Mouse (Mus musculus): ENCODE measurements around the gene Grin2d. TPM values are rescaled to one million over a fixed set of nuclear protein-coding genes. Genes with fewer than 3 reads are reported as not detected.

Grin2d gene
- total RNA-seq, 2 experiments from 2014 or later, result 21.2 to 22.3 TPM

GRCm38 (mm10) chr7:45793240-45793639 is 84.9 kb downstream of the Grin2d start:
- intact Hi-C loops (cut with DNase I), result no loop called here
- no peak for DNase-seq (ENCODE audit: low spot score in 2 of 2)

DNA sequence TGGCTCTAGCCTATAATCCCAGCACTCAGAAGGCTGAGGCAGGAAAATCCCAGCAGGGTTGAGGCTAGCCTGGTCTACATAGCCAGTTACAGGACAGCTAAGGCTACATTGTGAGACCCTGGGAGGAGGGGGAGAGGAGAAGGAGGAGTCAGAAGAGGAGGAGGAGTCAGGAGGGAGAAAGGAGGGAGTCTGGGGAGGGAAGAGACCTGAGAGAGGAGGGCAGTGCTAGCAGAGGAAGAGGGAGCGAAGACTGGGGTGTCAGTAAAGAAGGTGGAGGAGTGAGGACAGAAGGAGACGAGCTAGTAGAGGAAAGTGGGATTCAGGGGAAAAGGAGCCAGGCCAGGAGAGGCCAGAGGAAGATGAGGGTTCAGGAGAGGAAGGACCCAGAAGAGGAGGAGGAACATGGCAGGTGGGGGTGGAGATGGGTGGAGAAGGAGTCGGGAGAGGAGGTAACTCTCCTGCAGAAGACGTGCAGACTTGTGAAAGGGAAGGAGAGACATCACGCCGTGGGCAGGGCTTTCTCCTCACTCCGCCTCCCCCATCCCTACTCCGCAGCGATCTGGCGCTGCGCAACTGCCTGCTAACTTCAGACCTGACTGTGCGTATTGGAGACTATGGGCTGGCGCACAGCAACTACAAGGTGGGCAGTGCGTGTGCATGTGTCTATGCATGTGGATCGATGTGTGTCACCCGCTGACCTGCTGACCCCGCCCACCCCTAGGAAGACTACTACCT is 86.3 kb downstream of the Grin2d start:
- peak in 1 of 2 experiments; percentile 39 for DNase-seq (ENCODE audit: low spot score in 2 of 2)
- intact Hi-C loops (cut with DNase I), result no loop called here

DNA sequence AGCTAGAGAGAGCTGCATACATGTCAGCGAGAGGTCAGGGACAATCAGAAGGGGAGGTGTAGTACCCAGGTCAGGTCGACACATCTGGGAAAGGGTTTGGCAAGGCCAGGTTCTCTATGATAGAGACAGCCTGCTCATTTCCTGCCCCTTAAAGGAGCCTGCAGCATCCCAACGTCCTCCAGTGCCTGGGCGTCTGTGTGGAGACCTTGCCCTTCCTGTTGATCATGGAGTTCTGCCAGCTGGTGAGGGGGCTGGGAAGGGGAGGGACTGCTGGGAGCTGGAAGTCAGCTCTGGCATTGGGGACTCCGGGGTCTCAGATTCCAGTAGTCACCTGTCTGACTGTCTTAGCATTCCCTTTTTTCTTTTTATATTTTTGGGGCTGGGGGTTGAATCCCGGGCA is 87.5 kb downstream of the Grin2d start:
- no peak for DNase-seq (ENCODE audit: low spot score in 2 of 2)
- intact Hi-C loops (cut with DNase I), result no loop called here

GRCm38 (mm10) chr7:45787642-45788041 is 90.5 kb downstream of the Grin2d start:
- DNase-seq (ENCODE audit: low spot score in 2 of 2), result no peak
- intact Hi-C loops (cut with DNase I), result no loop called here

DNA sequence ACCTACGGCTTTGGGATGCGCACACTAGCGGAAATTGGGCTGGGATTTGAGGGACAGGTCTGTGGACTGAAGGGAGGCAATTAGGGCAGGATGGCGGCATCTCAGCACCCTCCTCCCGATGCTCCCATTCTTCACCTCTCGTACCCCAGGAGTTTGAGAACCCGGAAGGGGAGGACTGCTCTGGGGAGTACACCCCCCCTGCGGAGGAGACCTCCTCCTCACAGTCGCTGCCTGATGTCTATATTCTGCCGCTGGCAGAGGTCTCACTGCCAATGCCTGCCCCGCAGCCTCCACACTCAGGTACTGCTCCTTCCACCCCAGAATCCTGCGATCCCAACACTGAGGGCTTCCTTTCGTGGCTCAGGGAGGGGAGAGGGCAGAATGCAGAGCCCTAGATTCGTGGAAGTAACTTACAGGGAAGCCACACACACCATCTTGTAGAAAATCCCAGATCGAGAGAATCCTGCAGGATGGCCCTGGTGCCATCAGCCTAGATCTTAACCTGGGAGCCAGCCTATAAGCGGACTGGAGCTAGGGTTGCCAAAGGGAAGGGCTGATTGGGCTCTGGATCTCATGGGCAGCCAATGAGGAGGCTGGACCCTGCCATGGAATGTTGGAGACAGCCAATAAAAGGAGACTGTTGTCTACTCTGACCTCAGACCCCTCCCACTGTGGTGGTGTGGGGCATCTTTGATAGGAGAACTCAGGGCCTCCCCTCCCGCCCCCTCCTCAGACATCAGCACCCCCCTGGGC is 91.3 kb downstream of the Grin2d start:
- DNase-seq (ENCODE audit: low spot score in 2 of 2), result peak; percentile 70 to 85
- intact Hi-C loops (cut with DNase I), result no loop called here

GRCm38 (mm10) chr7:45786136-45786578 is 92.0 kb downstream of the Grin2d start:
- DNase-seq (ENCODE audit: low spot score in 2 of 2), result no peak
- intact Hi-C loops (cut with DNase I), result no loop called here

- intact Hi-C loops (cut with DNase I), result no loop called here
- DNase-seq (ENCODE audit: low spot score in 2 of 2), result no peak
Observed at GRCm38 (mm10) chr7:45785388-45786135, 92.6 kb downstream of the Grin2d start.

DNA sequence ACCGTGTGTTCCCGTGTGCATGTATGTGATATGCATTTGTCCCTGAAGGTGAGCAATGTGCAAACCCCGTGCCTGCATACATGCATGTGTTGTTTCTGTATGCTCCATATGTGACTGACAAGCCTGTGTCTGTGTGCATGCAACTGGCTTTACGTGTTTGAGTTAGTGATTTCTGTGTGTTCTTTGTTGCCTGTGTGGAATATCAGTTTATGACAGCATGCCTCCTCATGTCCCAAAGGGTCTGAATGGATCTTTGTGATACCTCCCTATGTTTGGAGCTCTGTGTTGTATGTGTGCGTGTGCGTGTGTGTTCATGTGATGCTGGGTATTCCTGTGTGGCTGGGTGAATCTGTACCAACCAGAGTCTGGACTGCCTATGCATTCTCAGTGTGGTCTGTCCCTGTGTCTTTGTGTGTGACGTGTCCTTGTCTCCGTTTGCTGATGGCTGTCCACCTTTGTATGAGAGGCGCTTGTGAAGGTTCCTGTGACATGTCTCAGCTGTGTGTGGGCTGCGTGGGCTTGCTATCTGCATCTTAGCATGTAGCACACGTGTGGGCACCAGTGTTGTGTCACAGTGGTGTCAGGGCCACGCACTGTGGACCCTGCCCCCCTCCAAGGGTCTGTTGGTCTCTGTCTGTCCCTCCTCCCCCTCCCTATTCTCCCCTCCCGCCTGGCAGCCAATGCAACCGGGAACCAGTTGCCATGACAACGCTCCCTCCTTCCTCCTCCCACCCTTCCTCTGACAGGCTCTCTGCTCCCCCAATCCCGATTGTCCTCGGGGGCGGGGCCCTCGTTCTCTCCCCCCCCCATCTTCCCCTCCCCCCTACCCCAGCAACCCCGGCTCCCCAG is 93.4 kb downstream of the Grin2d start, which contains the start of gene Sult2b1:
Gene Sult2b1 (minus strand): TSS at position 146 of the 849 bp plus-strand sequence.
- intact Hi-C loops (cut with DNase I), result no loop called here
- DNase-seq (ENCODE audit: low spot score in 2 of 2), result peak; percentile 96 to 98

- intact Hi-C loops (cut with DNase I), result no loop called here
Observed at GRCm38 (mm10) chr7:45783511-45784091, 94.6 kb downstream of the Grin2d start, which contains the start of gene Lmtk3. Gene Lmtk3 (plus strand): TSS chr7:45783738.

DNA sequence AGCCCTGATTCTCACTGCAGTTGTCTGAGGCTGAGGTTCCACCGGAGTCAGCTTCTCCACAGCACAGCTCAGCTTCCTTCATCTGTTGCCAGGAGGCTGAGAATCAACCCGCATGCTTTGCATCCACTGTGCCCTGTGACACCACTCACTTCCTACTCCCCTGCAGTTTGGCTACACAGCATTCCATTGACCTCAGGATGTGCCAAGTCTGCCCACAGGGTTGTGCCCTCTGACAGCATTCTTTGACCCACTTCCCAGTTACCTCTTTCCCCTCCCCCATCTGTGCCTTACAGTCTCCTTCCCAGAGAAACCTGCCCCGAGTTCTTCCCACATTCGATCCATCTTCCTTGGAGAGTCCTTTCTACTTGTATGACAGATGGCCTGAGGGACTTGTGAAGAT is 95.9 kb downstream of the Grin2d start:
- intact Hi-C loops (cut with DNase I), result no loop called here
- no peak for DNase-seq (ENCODE audit: low spot score in 2 of 2)

More at GRCm38 (mm10) chr7:45783511-45784091, 94.6 kb downstream of the Grin2d start, which contains the start of gene Lmtk3:
- peak; percentile 79 to 85 for DNase-seq (ENCODE audit: low spot score in 2 of 2)

Other genes starting within 250 kb of the Grin2d start
- 1 to 10 TPM; 2.2 to 2.6 TPM for gene Mamstr, start 238.4 kb downstream of the Grin2d start, total RNA-seq (2021)
- gene Fut2, start 212.0 kb downstream of the Grin2d start, total RNA-seq (2021), result under 1 TPM; 0.19 to 0.46 TPM
- 1 to 10 TPM in 1 of 2 experiments, under 1 TPM in 1; 0.91 to 1.5 TPM for gene Ntn5, start 194.4 kb downstream of the Grin2d start, total RNA-seq (2021)
- gene Sec1, start 184.0 kb downstream of the Grin2d start, total RNA-seq (2021), result under 1 TPM; 0.20 to 0.30 TPM
- gene Car11, start 178.5 kb downstream of the Grin2d start, total RNA-seq (2021), result 100 to 1,000 TPM; 168 to 172 TPM
- gene Dbp, start 173.3 kb downstream of the Grin2d start, total RNA-seq (2021), result 10 to 100 TPM; 68.7 to 83.5 TPM
- gene Rpl18, start 162.9 kb downstream of the Grin2d start, total RNA-seq (2021), result 100 to 1,000 TPM; 369 to 389 TPM
- 10 to 100 TPM; 28.8 to 32.7 TPM for gene Sphk2, start 160.4 kb downstream of the Grin2d start, total RNA-seq (2021)
- gene Fam83e, start 157.2 kb downstream of the Grin2d start, total RNA-seq (2021), result under 1 TPM; 0.24 to 0.34 TPM
- gene Spaca4, start 152.6 kb downstream of the Grin2d start, total RNA-seq (2021), result not detected
- gene Lmtk3, start 94.6 kb downstream of the Grin2d start, total RNA-seq (2021), result 100 to 1,000 TPM; 261 to 275 TPM
- gene Sult2b1, start 93.7 kb downstream of the Grin2d start, total RNA-seq (2021), result 10 to 100 TPM in 1 of 2 experiments, 1 to 10 TPM in 1; 10.0 to 13.0 TPM
- gene Cyth2, start 63.8 kb downstream of the Grin2d start, total RNA-seq (2021), result 100 to 1,000 TPM; 227 to 229 TPM
- 1 to 10 TPM; 1.8 to 1.9 TPM for gene Kcnj14, start 53.6 kb downstream of the Grin2d start, total RNA-seq (2021)
- gene Grwd1, start 47.4 kb downstream of the Grin2d start, total RNA-seq (2021), result 10 to 100 TPM; 21.0 to 22.2 TPM
- gene Kdelr1, start 5.6 kb downstream of the Grin2d start, total RNA-seq (2021), result 10 to 100 TPM; 87.1 to 98.6 TPM
- under 1 TPM; 0.36 to 0.53 TPM for gene Syngr4, start 18.3 kb upstream of the Grin2d start, total RNA-seq (2021)
- gene Tmem143, start 18.6 kb upstream of the Grin2d start, total RNA-seq (2021), result 10 to 100 TPM; 22.1 to 25.7 TPM
- 1 to 10 TPM; 5.3 to 5.6 TPM for gene Emp3, start 43.0 kb upstream of the Grin2d start, total RNA-seq (2021)
- gene Ccdc114, start 45.7 kb upstream of the Grin2d start, total RNA-seq (2021), result 1 to 10 TPM; 1.4 to 2.1 TPM
- 1 to 10 TPM; 5.2 to 5.9 TPM for gene Abcc6, start 151.9 kb upstream of the Grin2d start, total RNA-seq (2021)
- gene Nomo1, start 155.3 kb upstream of the Grin2d start, total RNA-seq (2021), result 100 to 1,000 TPM; 120 TPM
- 10 to 100 TPM; 29.2 to 30.5 TPM for gene Kcnj11, start 222.4 kb upstream of the Grin2d start, total RNA-seq (2021)